Mouse (Mus musculus): ENCODE results near the gene Spryd7. TPM values are rescaled to one million over a fixed set of nuclear protein-coding genes. Genes with fewer than 3 reads are reported as not detected.

The Spryd7 gene
- total and polyA plus RNA-seq, 3 experiments = 11.1 to 23.1 (median 14.0) TPM

- no peak for DNase-seq (ENCODE audit: extremely low read depth)
- no peaks in the 10 kb centered on the region for H3K79me2 ChIP-seq (replicated peaks; ENCODE audit: control insufficient read depth, extremely low read depth, insufficient read depth, poor library complexity, severe bottlenecking)
- H3K9me3 ChIP-seq (replicated peaks; ENCODE audit: low read length) = no peaks in the 10 kb centered on the region
- H3K36me3 ChIP-seq (replicated peaks in 1 of 2; ENCODE audit: control insufficient read depth in 1 of 2, insufficient read depth in 1 of 2, low read length in 1 of 2) = peaks cover 7 to 30% of the 10 kb centered on the region in 2 experiments
- in situ Hi-C loops (cut with MboI; ENCODE audit: low pct_ligation_motif_present, low pct_unique_long_range_greater_than_20kb, low sequenced_read_pairs) = no loop called here
- no peak overlapping the region for H3K4me3 ChIP-seq (replicated peaks in 1 of 3; ENCODE audit: low read depth in 2 of 3, low read length in 2 of 3, poor library complexity in 1 of 3)
- dilution Hi-C loops (cut with MboI; ENCODE audit: extremely low pct_ligation_motif_present, extremely low pct_unique_long_range_greater_than_20kb, low sequenced_read_pairs) = no loop called here
- H3K27me3 ChIP-seq (replicated peaks) = no peaks in the 10 kb centered on the region
- H3K9ac ChIP-seq (ENCODE audit: insufficient read depth, low read depth) = no peak overlapping the region
- H3K4me2 ChIP-seq (ENCODE audit: insufficient read depth, low read depth, poor library complexity, severe bottlenecking) = no peak overlapping the region
- TF ChIP-seq MAZ (IDR thresholded peaks at IDR 0.05; ENCODE audit: low read depth, low read length) (no peak), UBTF (IDR thresholded peaks at IDR 0.05; ENCODE audit: low read depth, low read length) (no peak), TCF12 (IDR thresholded peaks at IDR 0.05; ENCODE audit: low read depth, low read length) (no peak), GABPA (IDR thresholded peaks at IDR 0.05; ENCODE audit: insufficient replicate concordance, low read depth, low read length) (no peak), RAD21 (IDR thresholded peaks at IDR 0.05; ENCODE audit: low read depth, low read length) (no peak), KAT2A (IDR thresholded peaks at IDR 0.05; ENCODE audit: insufficient replicate concordance, low read length) (no peak), RCOR1 (conservative IDR thresholded peaks at IDR 0.05; ENCODE audit: low read depth, low read length) (no peak), NELFE (IDR thresholded peaks at IDR 0.05; ENCODE audit: low read depth, low read length) (no peak), MYC (IDR thresholded peaks at IDR 0.05; ENCODE audit: low read depth, low read length) (no peak), CHD1 (IDR thresholded peaks at IDR 0.05; ENCODE audit: low read depth, low read length) (no peak), ETS1 (conservative IDR thresholded peaks at IDR 0.05; ENCODE audit: low read depth, low read length) (no peak), ZMIZ1 (IDR thresholded peaks at IDR 0.05; ENCODE audit: low read depth, low read length) (no peak), HCFC1 (IDR thresholded peaks at IDR 0.05; ENCODE audit: low read depth, low read length) (no peak), TBP (conservative IDR thresholded peaks at IDR 0.05; ENCODE audit: low read depth, low read length) (no peak)
- no peak overlapping the region for H3K27ac ChIP-seq (ENCODE audit: insufficient read depth, low read depth)
- peaks cover 5 to 7% of the 10 kb centered on the region in 2 experiments; a peak in 2 of 4 replicates for H3K4me1 ChIP-seq (ENCODE audit: control insufficient read depth in 1 of 2, insufficient read depth in 2 of 2)
Observed at GRCm38 (mm10) chr14:61603069-61603755, 46.5 kb upstream of the Spryd7 start.

- no peak for TF ChIP-seq GABPA (IDR thresholded peaks at IDR 0.05; ENCODE audit: insufficient replicate concordance, low read depth, low read length)
- no peak for TF ChIP-seq E2F4 (IDR thresholded peaks at IDR 0.05; ENCODE audit: insufficient replicate concordance, low read depth, low read length)
- TF ChIP-seq NRF1 (IDR thresholded peaks at IDR 0.05; ENCODE audit: low read depth, low read length) = no peak
- TF ChIP-seq MAZ (IDR thresholded peaks at IDR 0.05; ENCODE audit: low read depth, low read length) = no peak
- TF ChIP-seq CHD2 (IDR thresholded peaks at IDR 0.05; ENCODE audit: low read length) = no peak
- TF ChIP-seq CHD1 (IDR thresholded peaks at IDR 0.05; ENCODE audit: low read depth, low read length) = no peak
- TF ChIP-seq TCF12 (IDR thresholded peaks at IDR 0.05; ENCODE audit: low read depth, low read length) = no peak
- no peak for TF ChIP-seq NELFE (IDR thresholded peaks at IDR 0.05; ENCODE audit: low read depth, low read length)
- DNase-seq (ENCODE audit: extremely low read depth) = no peak
- Histone ChIP-seq H3K27ac (ENCODE audit: insufficient read depth, low read depth) (no peak overlapping the region), H3K4me2 (ENCODE audit: insufficient read depth, low read depth, poor library complexity, severe bottlenecking) (no peak overlapping the region), H3K9me3 (replicated peaks; ENCODE audit: low read length) (no peaks in the 10 kb centered on the region), H3K4me3 (replicated peaks in 1 of 3; ENCODE audit: low read depth in 2 of 3, low read length in 2 of 3, poor library complexity in 1 of 3) (no peak overlapping the region), H3K79me2 (replicated peaks; ENCODE audit: control insufficient read depth, extremely low read depth, insufficient read depth, poor library complexity, severe bottlenecking) (no peaks in the 10 kb centered on the region), H3K36me3 (replicated peaks in 1 of 2; ENCODE audit: control insufficient read depth in 1 of 2, insufficient read depth in 1 of 2, low read length in 1 of 2) (peaks cover 7 to 26% of the 10 kb centered on the region in 2 experiments), H3K27me3 (replicated peaks) (no peaks in the 10 kb centered on the region), H3K9ac (ENCODE audit: insufficient read depth, low read depth) (no peak overlapping the region), H3K4me1 (ENCODE audit: control insufficient read depth in 1 of 2, insufficient read depth in 2 of 2) (peaks cover 5 to 7% of the 10 kb centered on the region in 2 experiments; a peak in 2 of 4 replicates)
- dilution Hi-C loops (cut with MboI; ENCODE audit: extremely low pct_ligation_motif_present, extremely low pct_unique_long_range_greater_than_20kb, low sequenced_read_pairs) = no loop called here
- in situ Hi-C loops (cut with MboI; ENCODE audit: low pct_ligation_motif_present, low pct_unique_long_range_greater_than_20kb, low sequenced_read_pairs) = no loop called here
Observed at GRCm38 (mm10) chr14:61601348-61601747, 44.7 kb upstream of the Spryd7 start.
